Mouse (Mus musculus) granulocyte monocyte progenitor cell, adult 5-6 weeks (primary cell): Measurements from ENCODE around the gene Akr1b3. TPM values are rescaled to one million over a fixed set of nuclear protein-coding genes. Genes with fewer than 3 reads are reported as not detected.
"Not testable (repeated sequence)": the region's sequence is repeated elsewhere in the genome, so short reads cannot be mapped to it uniquely, and the experiment has no call there.

Experiments used
- ATAC-seq: replicated peaks from 2 replicates; pipeline ENCODE4 v1.8.0; 2016; ENCODE audit warnings: mild to moderate bottlenecking, moderate TSS enrichment, inconsistent platforms; ENCODE audit not compliant: poor library complexity, severe bottlenecking
- total RNA-seq, 2 experiments: library from RNA; stranded (forward) in 1 of 2; stranded (reverse) in 1 of 2; fragments of 200-712, 200-1000 nt in 1 of 2; fragments of >200 nt in 1 of 2; fragmentation: Nextera tagmentation in 1 of 2; gene quantifications; 2 replicates each; pipeline ENCODE4 v1.2.3; 2014 to 2017

Akr1b3 gene
- total RNA-seq, 2 experiments from 2014 or later, result 156 to 276 TPM

GRCm38 (mm10) chr6:34331804-34332203 lies 14.5 kb upstream of the Akr1b3 start:
- not testable (repeated sequence) for ATAC-seq

- no peak for ATAC-seq
These were observed 14.1 kb upstream of the Akr1b3 start for GRCm38 (mm10) chr6:34331379-34331778.

- ATAC-seq, result no peak
These were observed 4.8 kb upstream of the Akr1b3 start for GRCm38 (mm10) chr6:34322121-34322520.

GRCm38 (mm10) chr6:34318636-34319035 lies 1.4 kb upstream of the Akr1b3 start:
- ATAC-seq, result no peak

- ATAC-seq, result peak; percentile 41
These were observed 894 bp upstream of the Akr1b3 start for GRCm38 (mm10) chr6:34318172-34318571.

GRCm38 (mm10) chr6:34313921-34314320 lies 3.4 kb downstream of the Akr1b3 start:
- ATAC-seq, result no peak

GRCm38 (mm10) chr6:34313386-34313785 lies 3.9 kb downstream of the Akr1b3 start:
- no peak for ATAC-seq

- ATAC-seq, result no peak
These were observed 7.2 kb downstream of the Akr1b3 start for GRCm38 (mm10) chr6:34310023-34310595.

GRCm38 (mm10) chr6:34309526-34309925 lies 7.8 kb downstream of the Akr1b3 start:
- no peak for ATAC-seq

- no peak for ATAC-seq
These were observed 10.5 kb downstream of the Akr1b3 start for GRCm38 (mm10) chr6:34306797-34307196.

GRCm38 (mm10) chr6:34304675-34305241 lies 12.5 kb downstream of the Akr1b3 start:
- no peak for ATAC-seq

GRCm38 (mm10) chr6:34297055-34297454 lies 20.2 kb downstream of the Akr1b3 start:
- no peak for ATAC-seq

- no peak for ATAC-seq
These were observed 21.8 kb downstream of the Akr1b3 start for GRCm38 (mm10) chr6:34295437-34295836.

GRCm38 (mm10) chr6:34292882-34293487 lies 24.3 kb downstream of the Akr1b3 start:
- peak; percentile 99 for ATAC-seq

- no peak; the same call in 1 of the 2 replicates for ATAC-seq
These were observed 24.9 kb downstream of the Akr1b3 start for GRCm38 (mm10) chr6:34292196-34292881.

GRCm38 (mm10) chr6:34290681-34291080 lies 26.6 kb downstream of the Akr1b3 start:
- ATAC-seq, result no peak

- no peak for ATAC-seq
These were observed 27.2 kb downstream of the Akr1b3 start for GRCm38 (mm10) chr6:34290091-34290490.

- no peak for ATAC-seq
These were observed 29.2 kb downstream of the Akr1b3 start for GRCm38 (mm10) chr6:34288098-34288497.

GRCm38 (mm10) chr6:34286841-34287240 lies 30.4 kb downstream of the Akr1b3 start:
- ATAC-seq, result no peak

GRCm38 (mm10) chr6:34278385-34278784 lies 38.9 kb downstream of the Akr1b3 start:
- ATAC-seq, result no peak

- ATAC-seq, result peak; percentile 73
These were observed 39.6 kb downstream of the Akr1b3 start for GRCm38 (mm10) chr6:34277665-34278064.
